Mouse (Mus musculus): Measurements from ENCODE around the gene Cdkn2d.

DNA sequence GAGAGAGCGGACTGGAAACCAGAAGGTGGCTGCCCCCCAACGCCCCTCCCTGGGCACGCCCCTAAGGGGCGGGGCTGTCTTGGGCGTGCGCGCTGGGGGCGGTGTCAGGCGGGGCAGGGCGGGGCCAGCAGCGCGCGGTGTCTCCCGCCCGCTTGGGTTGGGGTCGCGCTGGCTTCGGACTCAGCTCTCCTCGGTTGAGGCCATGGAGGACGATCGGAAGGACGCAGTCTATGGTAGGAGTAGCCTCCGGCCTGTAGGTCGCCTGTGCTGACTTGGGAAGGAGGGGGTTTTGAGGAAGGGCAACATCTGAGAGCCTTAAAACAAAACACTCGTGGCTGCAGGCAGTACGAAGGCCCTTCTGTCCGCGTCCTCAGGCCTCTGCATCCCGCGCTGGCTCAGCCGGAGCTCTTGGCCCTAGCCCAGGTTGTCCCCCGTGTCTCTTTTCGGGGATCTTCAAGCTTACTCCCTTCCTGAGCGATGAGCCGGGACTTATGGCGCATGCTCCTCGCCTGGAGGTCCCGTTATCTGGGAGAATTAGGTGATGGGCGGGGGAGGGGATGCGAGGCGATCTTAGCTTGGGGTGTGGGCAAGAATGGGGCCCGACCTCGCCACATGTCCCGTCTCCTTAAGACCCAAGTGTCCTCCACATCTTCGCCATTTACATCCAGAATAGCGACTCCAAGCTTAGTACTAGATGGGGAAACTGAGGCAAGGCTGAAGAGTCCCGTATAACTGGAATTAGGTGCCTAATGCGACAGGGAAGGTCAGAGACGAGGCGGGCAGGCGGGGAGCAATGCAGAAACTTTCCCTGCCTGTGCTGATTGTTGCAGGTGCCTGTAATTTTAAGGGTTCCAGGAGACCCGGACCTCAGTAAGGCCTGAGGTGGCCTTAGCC lies 29.7 kb upstream of the Cdkn2d start, which contains the start of gene Slc44a2:
- no peak for TF ChIP-seq CTCF (IDR thresholded peaks at IDR 0.05; ENCODE audit: low read depth, low read length)
- TF ChIP-seq EP300 (IDR thresholded peaks at IDR 0.05; ENCODE audit: insufficient read depth, low read depth, low read length) = no peak

All from ES-Bruce4 (cell line).